Mouse (Mus musculus): ENCODE measurements around the gene D930048N14Rik. TPM values are rescaled to one million over a fixed set of nuclear protein-coding genes. Genes with fewer than 3 reads are reported as not detected.
"Not testable (repeated sequence)": the region's sequence is repeated elsewhere in the genome, so short reads cannot be mapped to it uniquely, and the experiment has no call there.

The D930048N14Rik gene
- polyA plus RNA-seq, 1 experiment from 2014 or later = 1.0 TPM

DNA sequence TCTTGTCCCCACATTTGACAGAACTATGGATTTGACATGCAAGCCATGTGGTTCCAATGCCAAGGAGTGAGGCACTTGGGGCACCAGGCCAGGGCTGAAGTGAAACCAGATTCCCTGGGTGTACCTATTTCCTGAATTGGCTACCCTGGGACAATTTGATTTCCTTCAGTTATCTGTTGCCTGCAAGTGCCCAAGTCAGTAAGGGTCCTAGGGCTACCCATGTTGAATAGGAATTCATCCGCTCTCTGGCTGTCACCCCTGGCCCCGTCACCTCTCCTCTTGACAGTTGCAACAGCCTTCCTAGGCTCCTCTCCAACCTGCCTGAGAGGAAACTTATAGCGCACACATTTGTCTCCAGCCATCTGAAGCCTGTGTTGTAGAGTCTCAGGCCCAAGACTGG, 4.1 kb downstream of the D930048N14Rik start:
- peaks cover 3% of the 10 kb centered on the region; the same call in 1 of the 2 replicates for H3K27me3 ChIP-seq (replicated peaks)
- no peak overlapping the region for H3K4me3 ChIP-seq
- no peak overlapping the region for H3K9ac ChIP-seq
- WGBS = 86% methylated on average over 3 of the region's 3 CpGs
- no peak overlapping the region for H3K4me2 ChIP-seq
- H3K4me1 ChIP-seq (replicated peaks) = peaks cover 14% of the 10 kb centered on the region
- no peaks in the 10 kb centered on the region for H3K36me3 ChIP-seq
- no peak overlapping the region for H3K27ac ChIP-seq (ENCODE audit: poor library complexity, severe bottlenecking)
- no peaks in the 10 kb centered on the region for H3K9me3 ChIP-seq (replicated peaks)
- no peak for ATAC-seq (ENCODE audit: insufficient number of reproducible peaks, low FRiP score)

DNA sequence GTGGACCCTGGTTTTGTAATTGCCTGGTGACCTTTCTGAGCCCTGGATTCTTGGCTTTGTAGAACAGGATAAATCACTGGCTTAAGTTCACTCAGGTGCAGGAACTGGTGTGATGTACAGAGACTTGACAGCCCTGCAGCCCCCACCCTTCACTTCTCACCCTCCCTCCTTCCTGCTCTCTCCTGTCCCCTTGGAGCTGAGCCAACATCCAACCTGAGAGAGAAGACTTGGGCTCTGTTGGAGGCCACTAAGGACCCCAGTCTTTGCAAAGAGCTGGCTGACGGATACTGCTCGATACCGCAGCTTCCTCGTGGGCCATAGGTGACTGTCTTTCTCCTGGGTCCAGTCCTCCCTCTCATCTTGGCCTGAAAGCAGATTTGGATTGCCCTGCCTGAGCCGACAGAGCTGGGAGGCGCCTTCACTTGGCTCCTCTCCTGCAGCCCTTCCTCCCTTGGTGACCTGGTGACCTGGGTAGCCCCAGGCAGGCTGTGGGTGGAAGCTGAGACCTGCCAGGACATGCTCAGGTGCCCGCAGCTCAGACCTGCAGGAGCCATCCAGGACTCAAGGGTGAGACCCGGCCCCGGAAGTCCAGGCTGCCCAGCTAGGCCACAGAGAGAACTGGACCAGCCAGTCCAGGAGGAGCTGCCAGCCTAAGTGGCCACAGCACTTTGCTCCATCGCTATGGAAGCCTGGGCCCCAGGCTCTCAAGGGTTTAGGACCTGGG, 6.2 kb downstream of the D930048N14Rik start:
- peaks cover 3% of the 10 kb centered on the region; the same call in 1 of the 2 replicates for H3K27me3 ChIP-seq (replicated peaks)
- no peak for ATAC-seq (ENCODE audit: insufficient number of reproducible peaks, low FRiP score)
- peaks cover 8% of the 10 kb centered on the region for H3K4me1 ChIP-seq (replicated peaks)

DNA sequence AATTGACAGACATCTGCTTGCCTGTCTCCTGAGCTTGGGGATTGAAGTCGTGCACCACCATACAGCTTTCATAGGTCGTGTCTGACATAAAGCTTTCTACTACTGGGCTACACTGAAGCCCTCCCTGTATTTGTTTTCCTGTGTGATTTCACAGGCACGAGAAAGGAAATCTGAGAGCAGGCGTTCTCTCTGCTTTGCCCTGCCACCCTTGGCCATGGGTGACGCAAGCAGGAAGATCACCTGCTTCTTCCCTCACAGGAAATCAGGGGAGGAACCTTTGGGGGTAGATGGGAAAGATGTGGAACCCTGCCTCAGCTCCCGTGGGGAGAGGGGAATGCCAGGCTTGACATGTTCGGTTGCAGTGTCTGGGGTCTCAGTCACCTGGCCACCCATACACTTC, 7.5 kb downstream of the D930048N14Rik start:
- no peak overlapping the region for H3K4me2 ChIP-seq
- H3K27me3 ChIP-seq (replicated peaks) = peaks cover 3% of the 10 kb centered on the region; the same call in 1 of the 2 replicates
- no peaks in the 10 kb centered on the region for H3K36me3 ChIP-seq
- H3K9ac ChIP-seq = no peak overlapping the region
- 59% methylated on average over 7 of the region's 7 CpGs for WGBS
- H3K9me3 ChIP-seq (replicated peaks) = no peaks in the 10 kb centered on the region
- H3K27ac ChIP-seq (ENCODE audit: poor library complexity, severe bottlenecking) = no peak overlapping the region
- no peak for ATAC-seq (ENCODE audit: insufficient number of reproducible peaks, low FRiP score)
- H3K4me1 ChIP-seq (replicated peaks) = peaks cover 8% of the 10 kb centered on the region
- no peak overlapping the region for H3K4me3 ChIP-seq

More for the DNA sequence above, 6.2 kb downstream of the D930048N14Rik start:
- Histone ChIP-seq H3K36me3 (no peaks in the 10 kb centered on the region), H3K9ac (no peak overlapping the region), H3K27ac (ENCODE audit: poor library complexity, severe bottlenecking) (no peak overlapping the region), H3K9me3 (replicated peaks) (no peaks in the 10 kb centered on the region), H3K4me3 (no peak overlapping the region), H3K4me2 (no peak overlapping the region)
- WGBS = 84% methylated on average over 10 of the region's 10 CpGs

DNA sequence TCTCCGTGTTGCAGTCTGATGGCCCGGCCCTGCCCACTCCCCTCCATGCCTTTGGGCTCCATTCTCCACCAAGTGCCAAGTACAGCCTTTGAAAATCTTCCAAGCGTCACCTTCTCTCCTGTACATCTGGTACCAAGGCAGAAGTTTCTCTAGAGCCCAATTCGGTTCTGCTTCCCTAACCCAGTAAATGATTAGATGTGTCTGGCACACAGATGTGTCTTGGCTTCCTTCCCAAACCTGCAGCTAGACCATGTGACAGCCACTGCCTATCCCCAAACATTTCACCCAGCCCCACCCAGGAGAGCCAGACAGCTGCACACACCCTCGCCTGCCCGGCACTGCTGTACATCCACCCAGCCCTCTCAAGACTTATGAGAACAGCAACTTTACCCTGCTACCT, 8.0 kb downstream of the D930048N14Rik start:
- 65% methylated on average over 6 of the region's 6 CpGs for WGBS
- H3K27ac ChIP-seq (ENCODE audit: poor library complexity, severe bottlenecking) = no peak overlapping the region
- H3K27me3 ChIP-seq (replicated peaks) = peaks cover 3% of the 10 kb centered on the region; the same call in 1 of the 2 replicates
- no peak overlapping the region for H3K4me3 ChIP-seq
- no peaks in the 10 kb centered on the region for H3K9me3 ChIP-seq (replicated peaks)
- peaks cover 8% of the 10 kb centered on the region for H3K4me1 ChIP-seq (replicated peaks)
- no peak overlapping the region; the same call in 1 of the 2 replicates for H3K9ac ChIP-seq
- no peaks in the 10 kb centered on the region for H3K36me3 ChIP-seq
- no peak overlapping the region for H3K4me2 ChIP-seq
- ATAC-seq (ENCODE audit: insufficient number of reproducible peaks, low FRiP score) = 0 out of 2 replicates have a peak, but pooled peaks have one; percentile 33

DNA sequence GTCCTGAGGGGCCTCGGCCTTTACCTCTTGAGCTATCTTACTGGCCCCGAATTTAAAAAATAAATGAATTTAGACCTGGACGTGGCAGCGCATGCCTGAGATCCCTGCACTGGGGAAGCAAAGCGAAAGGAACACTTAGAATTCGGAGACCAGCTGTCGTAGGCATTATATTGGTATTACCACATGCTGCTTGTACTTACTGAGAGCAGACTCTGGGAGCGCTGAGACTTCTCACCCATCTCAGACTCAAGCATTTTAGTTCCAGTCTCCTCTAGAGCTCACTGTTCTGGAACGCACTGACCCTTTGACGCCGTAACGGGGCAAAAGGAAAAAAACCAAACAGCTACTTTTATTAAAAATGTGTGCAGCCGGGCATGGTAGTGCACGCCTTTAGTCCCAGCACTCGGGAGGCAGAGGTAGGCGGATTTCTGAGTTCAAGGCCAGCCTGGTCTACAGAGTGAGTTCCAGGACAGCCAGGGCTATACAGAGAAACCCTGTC, 11.2 kb downstream of the D930048N14Rik start:
- no peaks in the 10 kb centered on the region; the same call in 1 of the 2 replicates for H3K27me3 ChIP-seq (replicated peaks)
- no peaks in the 10 kb centered on the region for H3K9me3 ChIP-seq (replicated peaks)
- no peak overlapping the region for H3K4me3 ChIP-seq
- H3K36me3 ChIP-seq = no peaks in the 10 kb centered on the region
- no peak overlapping the region for H3K9ac ChIP-seq
- ATAC-seq (ENCODE audit: insufficient number of reproducible peaks, low FRiP score) = no peak
- peaks cover 8% of the 10 kb centered on the region for H3K4me1 ChIP-seq (replicated peaks)
- WGBS = 79% methylated on average over 16 of the region's 16 CpGs
- H3K4me2 ChIP-seq = no peak overlapping the region
- no peak overlapping the region for H3K27ac ChIP-seq (ENCODE audit: poor library complexity, severe bottlenecking)

DNA sequence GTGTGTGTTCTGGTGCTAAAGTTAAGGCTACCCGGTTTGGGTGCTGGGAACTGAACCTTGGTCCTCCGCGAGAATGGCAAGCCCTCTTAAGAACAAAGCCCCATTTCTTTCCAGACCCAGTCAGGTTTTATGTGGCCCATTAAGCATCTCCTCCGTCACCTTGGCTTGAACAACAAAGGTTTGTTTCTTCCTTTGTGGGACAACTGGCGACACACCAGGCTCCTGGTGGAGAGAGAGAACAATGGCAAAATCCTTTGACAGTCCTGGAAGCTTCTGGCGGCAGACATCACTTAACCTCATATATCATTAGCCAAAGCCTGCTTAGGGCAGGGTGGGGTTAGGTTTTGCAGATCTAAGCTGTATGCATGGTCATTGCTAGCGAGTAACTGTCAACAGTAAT, 11.9 kb downstream of the D930048N14Rik start:
- Histone ChIP-seq H3K4me1 (replicated peaks) (peaks cover 8% of the 10 kb centered on the region), H3K9ac (no peak overlapping the region), H3K27me3 (replicated peaks) (no peaks in the 10 kb centered on the region; the same call in 1 of the 2 replicates), H3K9me3 (replicated peaks) (no peaks in the 10 kb centered on the region), H3K36me3 (no peaks in the 10 kb centered on the region), H3K4me2 (no peak overlapping the region), H3K27ac (ENCODE audit: poor library complexity, severe bottlenecking) (no peak overlapping the region), H3K4me3 (no peak overlapping the region)
- WGBS = 73% methylated on average over 7 of the region's 7 CpGs
- ATAC-seq (ENCODE audit: insufficient number of reproducible peaks, low FRiP score) = no peak

DNA sequence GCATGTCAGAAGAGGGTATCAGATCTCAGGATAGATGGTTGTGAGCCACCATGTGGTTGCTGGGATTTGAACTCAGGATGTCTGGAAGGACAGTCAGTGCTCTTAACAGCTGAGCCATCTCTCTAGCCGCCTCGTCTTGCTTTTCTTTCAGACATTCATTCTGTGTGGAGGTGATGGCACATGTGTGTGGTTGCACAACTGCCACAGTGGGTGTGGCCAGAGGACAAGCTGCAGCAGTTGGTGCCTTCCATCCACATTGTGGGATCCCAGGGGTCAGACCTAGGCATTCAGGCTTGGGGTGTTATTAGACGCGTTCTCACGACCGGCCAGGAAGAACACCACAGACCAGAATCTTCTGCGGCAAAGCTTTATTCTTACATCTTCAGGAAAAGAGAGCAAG, 14.0 kb downstream of the D930048N14Rik start:
- not testable (repeated sequence) for H3K27me3 ChIP-seq (replicated peaks); H3K9ac ChIP-seq; H3K9me3 ChIP-seq (replicated peaks); H3K36me3 ChIP-seq; H3K27ac ChIP-seq (ENCODE audit: poor library complexity, severe bottlenecking); H3K4me1 ChIP-seq (replicated peaks); H3K4me3 ChIP-seq; H3K4me2 ChIP-seq; ATAC-seq (ENCODE audit: insufficient number of reproducible peaks, low FRiP score)
- 86% methylated on average over 7 of the region's 7 CpGs for WGBS

DNA sequence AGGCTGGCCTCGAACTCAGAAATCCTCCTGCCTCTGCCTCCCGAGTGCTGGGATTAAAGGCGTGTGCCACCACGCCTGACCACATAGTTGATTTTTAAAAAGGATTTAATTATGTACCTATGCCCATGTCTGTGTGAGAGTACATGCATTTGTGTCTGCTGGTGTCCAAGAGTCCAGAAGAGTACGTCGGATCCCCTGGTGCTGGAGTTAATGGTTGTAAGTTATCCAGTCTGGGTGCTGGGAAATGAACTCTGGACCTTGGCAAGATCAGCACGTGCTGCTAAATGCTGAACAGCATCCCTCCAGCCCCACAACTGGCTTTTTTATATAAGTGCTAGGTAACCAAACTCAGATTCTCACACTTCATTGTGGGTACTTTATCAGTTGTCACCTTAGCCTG, 20.1 kb downstream of the D930048N14Rik start:
- no peak for ATAC-seq (ENCODE audit: insufficient number of reproducible peaks, low FRiP score)
- Histone ChIP-seq H3K27me3 (replicated peaks) (no peaks in the 10 kb centered on the region), H3K36me3 (no peaks in the 10 kb centered on the region)

DNA sequence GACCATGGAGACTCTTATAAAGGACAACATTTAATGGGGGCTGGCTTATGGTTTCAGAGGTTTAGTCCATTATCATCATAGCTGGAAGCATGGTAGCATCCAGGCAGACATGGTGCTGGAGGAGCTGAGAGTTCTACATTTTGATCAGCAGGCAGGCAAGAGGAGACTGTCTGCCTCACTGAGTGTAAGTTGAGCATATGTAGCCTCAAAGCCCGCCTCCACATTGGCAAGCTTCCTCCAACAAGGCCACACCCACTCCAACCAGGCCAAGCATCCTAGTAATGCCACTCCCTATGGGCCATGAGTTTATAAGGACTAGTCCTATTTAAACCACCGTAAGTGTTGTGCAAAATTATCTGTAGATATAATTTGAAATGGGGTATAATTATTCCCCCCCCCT, 20.6 kb downstream of the D930048N14Rik start:
- no peak overlapping the region for H3K4me2 ChIP-seq
- no peak for ATAC-seq (ENCODE audit: insufficient number of reproducible peaks, low FRiP score)
- 77% methylated on average over 2 of the region's 2 CpGs for WGBS

More for the DNA sequence above, 20.1 kb downstream of the D930048N14Rik start:
- Histone ChIP-seq H3K4me1 (replicated peaks) (no peaks in the 10 kb centered on the region), H3K9me3 (replicated peaks) (no peaks in the 10 kb centered on the region), H3K27ac (ENCODE audit: poor library complexity, severe bottlenecking) (no peak overlapping the region), H3K4me3 (no peak overlapping the region), H3K4me2 (no peak overlapping the region), H3K9ac (no peak overlapping the region)
- 89% methylated on average over 7 of the region's 7 CpGs for WGBS

DNA sequence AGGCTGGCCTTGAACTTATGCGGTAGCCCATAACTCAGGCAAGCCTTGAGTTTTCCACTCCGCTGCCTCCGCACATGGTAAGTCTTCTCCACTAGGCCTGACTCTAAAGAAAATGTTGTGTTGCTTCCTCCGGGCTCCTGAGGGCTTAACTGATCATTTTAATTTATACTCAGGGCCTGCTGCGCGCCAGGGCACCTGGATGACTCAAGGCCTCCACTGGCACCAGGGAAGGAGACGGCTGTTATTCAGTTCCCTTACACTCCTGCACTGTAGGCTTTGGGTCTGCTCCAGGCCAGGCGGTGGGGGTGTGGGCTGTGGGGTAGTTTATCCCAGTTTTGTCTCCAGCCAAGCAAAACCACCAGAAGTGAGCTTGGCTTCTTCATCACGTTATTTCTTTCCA, 22.5 kb downstream of the D930048N14Rik start:
- no peak overlapping the region for H3K9ac ChIP-seq
- no peaks in the 10 kb centered on the region for H3K9me3 ChIP-seq (replicated peaks)
- no peak overlapping the region for H3K27ac ChIP-seq (ENCODE audit: poor library complexity, severe bottlenecking)
- H3K27me3 ChIP-seq (replicated peaks) = no peaks in the 10 kb centered on the region
- WGBS = 80% methylated on average over 9 of the region's 9 CpGs
- no peaks in the 10 kb centered on the region for H3K36me3 ChIP-seq
- no peak for ATAC-seq (ENCODE audit: insufficient number of reproducible peaks, low FRiP score)
- no peak overlapping the region for H3K4me3 ChIP-seq
- no peak overlapping the region for H3K4me2 ChIP-seq
- H3K4me1 ChIP-seq (replicated peaks) = no peaks in the 10 kb centered on the region

More for the DNA sequence above, 20.6 kb downstream of the D930048N14Rik start:
- H3K27me3 ChIP-seq (replicated peaks) = no peaks in the 10 kb centered on the region
- no peak overlapping the region for H3K27ac ChIP-seq (ENCODE audit: poor library complexity, severe bottlenecking)
- H3K4me3 ChIP-seq = no peak overlapping the region
- H3K9me3 ChIP-seq (replicated peaks) = no peaks in the 10 kb centered on the region
- H3K4me1 ChIP-seq (replicated peaks) = no peaks in the 10 kb centered on the region
- no peak overlapping the region for H3K9ac ChIP-seq
- H3K36me3 ChIP-seq = no peaks in the 10 kb centered on the region

DNA sequence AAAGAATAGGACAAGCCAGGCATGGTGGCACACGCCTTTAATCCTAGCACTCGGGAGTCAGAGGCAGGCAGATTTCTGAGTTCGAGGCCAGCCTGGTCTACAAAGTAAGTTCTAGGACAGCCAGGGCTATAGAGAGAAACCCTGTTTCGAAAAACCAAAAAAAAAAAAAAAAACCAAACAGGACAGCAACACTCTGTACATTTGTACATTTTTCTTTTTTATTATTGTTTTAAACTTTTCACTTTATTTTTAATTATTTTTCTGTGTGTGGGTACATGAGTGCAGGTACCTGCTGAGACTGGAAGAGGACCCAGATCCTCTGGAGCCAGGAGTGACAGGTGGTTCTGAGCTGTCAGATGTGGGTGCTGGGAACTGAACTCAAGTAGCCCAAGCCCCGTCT, 24.6 kb downstream of the D930048N14Rik start:
- H3K27ac ChIP-seq (ENCODE audit: poor library complexity, severe bottlenecking) = no peak overlapping the region
- H3K4me1 ChIP-seq (replicated peaks) = no peaks in the 10 kb centered on the region
- H3K4me3 ChIP-seq = no peak overlapping the region
- H3K9ac ChIP-seq = no peak overlapping the region
- WGBS = 70% methylated on average over 5 of the region's 5 CpGs
- no peaks in the 10 kb centered on the region for H3K27me3 ChIP-seq (replicated peaks)
- no peaks in the 10 kb centered on the region for H3K36me3 ChIP-seq
- H3K4me2 ChIP-seq = no peak overlapping the region
- H3K9me3 ChIP-seq (replicated peaks) = no peaks in the 10 kb centered on the region
- no peak for ATAC-seq (ENCODE audit: insufficient number of reproducible peaks, low FRiP score)

All from heart, embryonic 12.5 days (tissue).